Mouse (Mus musculus) C2C12 (cell line): Measurements from ENCODE around the gene Gm34653.

ENCODE experiments used
- CEBPB ChIP-seq: IDR thresholded peaks from one replicate; pipeline ENCODE4 v1.6.1; 2011; ENCODE audit warnings: low read depth, mild to moderate bottlenecking, control low read depth, moderate library complexity
- CTCF ChIP-seq: IDR thresholded peaks from one replicate; pipeline ENCODE4 v1.5.1; 2011; ENCODE audit not compliant: control insufficient read depth, insufficient read depth, insufficient read length
- MAX ChIP-seq: IDR thresholded peaks from one replicate; pipeline ENCODE4 v1.6.1; 2011; ENCODE audit warnings: mild to moderate bottlenecking, control low read depth
- MYOD1 ChIP-seq: IDR thresholded peaks from one replicate; pipeline ENCODE4 v1.6.1; 2011; ENCODE audit warnings: low read depth; ENCODE audit not compliant: control insufficient read depth, insufficient read length
- MYOG ChIP-seq: IDR thresholded peaks from one replicate; pipeline ENCODE4 v1.6.1; 2011; ENCODE audit not compliant: control insufficient read depth, insufficient read length; ENCODE audit errors: extremely low read depth
- USF1 ChIP-seq: IDR thresholded peaks from one replicate; pipeline ENCODE4 v1.6.1; 2011; ENCODE audit warnings: low read depth, mild to moderate bottlenecking, control low read depth, moderate library complexity

- no peak for TF ChIP-seq CTCF
- no peak for TF ChIP-seq MYOD1
- no peak for TF ChIP-seq MAX
- TF ChIP-seq MYOG = no peak
- no peak for TF ChIP-seq CEBPB
- no peak for TF ChIP-seq USF1
Measured at GRCm38 (mm10) chr2:34809568-34809967, 23.2 kb upstream of the Gm34653 start.
